Mouse (Mus musculus) G1E (cell line): Measurements from ENCODE around the gene Arhgap35.

Experiments
- CTCF ChIP-seq: IDR thresholded peaks from 2 replicates; pipeline ENCODE4 v1.5.1; 2012; ENCODE audit warnings: low read depth, low read length, inconsistent platforms, mixed read lengths
- GATA1 ChIP-seq: IDR thresholded peaks from 2 replicates; pipeline ENCODE4 v1.6.1; 2012; ENCODE audit warnings: borderline replicate concordance, low read length, inconsistent platforms, mixed read lengths
- POLR2AphosphoS5 ChIP-seq: IDR thresholded peaks from 2 replicates; pipeline ENCODE4 v1.6.1; 2012; ENCODE audit warnings: low read depth, low read length, inconsistent platforms; ENCODE audit not compliant: insufficient replicate concordance
- TAL1 ChIP-seq: conservative IDR thresholded peaks from 2 replicates; pipeline ENCODE4 v1.6.1; 2012; ENCODE audit warnings: low read depth, low read length, inconsistent platforms, mixed read lengths

DNA sequence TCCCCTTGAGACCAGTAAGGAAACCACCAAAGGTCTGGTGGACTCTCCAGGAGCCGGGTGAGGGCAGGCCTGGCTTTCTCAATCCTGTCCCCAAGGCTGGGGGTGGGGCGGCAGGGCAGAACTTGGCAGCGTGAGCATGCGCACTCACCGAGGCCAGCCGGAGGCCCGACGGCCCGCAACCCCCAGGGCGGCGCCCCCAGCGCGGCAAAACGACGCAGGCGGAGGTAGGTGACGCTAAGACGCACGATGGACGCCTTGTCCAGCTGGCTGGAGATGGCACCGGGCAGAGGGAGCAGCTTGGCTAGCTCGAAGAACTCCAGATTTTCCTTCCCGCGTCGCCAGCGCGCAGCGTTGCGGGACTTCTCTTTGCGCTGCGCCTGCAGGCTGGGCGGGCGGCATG lies 140.3 kb downstream of the Arhgap35 start:
- no peak for TF ChIP-seq CTCF
- no peak for TF ChIP-seq POLR2AphosphoS5
- TF ChIP-seq GATA1: no peak
- TF ChIP-seq TAL1: no peak
